ENCODE assay signal across 8 mouse cellular contexts in genomic region chr3:87173486-87174085, GRCm38 (mm10). TPM values are rescaled to one million over a fixed set of nuclear protein-coding genes. Genes with fewer than 3 reads are reported as not detected.
DNase-seq lines count a peak whose midpoint lies in the region; ATAC-seq lines count a peak whose summit lies in the region.

No protein-coding gene starts in this region.

- DNase-seq in lung, postnatal 25 days (ENCODE audit: low spot score) = no peak
- peak; percentile 54 for DNase-seq in forebrain, embryonic 11.5 days (ENCODE audit: low spot score)
- no peak for DNase-seq in layer of hippocampus, adult 8-10 months (ENCODE audit: low spot score in 2 of 2)
- DNase-seq in right cerebral cortex, postnatal 14 days = no peak
- no peak for DNase-seq in MN1 (ENCODE audit: low spot score)

- peak overlapping the region; percentile 71 for H3K4me3 ChIP-seq in lung, embryonic 16.5 days (ENCODE audit: low read length)
- peak overlapping the region; percentile 53 for H3K4me3 ChIP-seq in forebrain, embryonic 11.5 days (ENCODE audit: low read depth, low read length)
- H3K4me3 ChIP-seq in intestine, embryonic 15.5 days (replicated peaks) = peak overlapping the region; percentile 64
- peak overlapping the region; percentile 62 for H3K4me3 ChIP-seq in neural tube, embryonic 13.5 days

- H3K27me3 ChIP-seq in lung, embryonic 16.5 days (ENCODE audit: control insufficient read depth, insufficient read depth, low read depth, low read length) = no peaks in the 10 kb centered on the region
- no peaks in the 10 kb centered on the region for H3K27me3 ChIP-seq in forebrain, embryonic 11.5 days (ENCODE audit: control insufficient read depth, insufficient read depth, low read length)
- no peaks in the 10 kb centered on the region for H3K27me3 ChIP-seq in intestine, embryonic 15.5 days (replicated peaks)
- peaks cover 5% of the 10 kb centered on the region for H3K27me3 ChIP-seq in neural tube, embryonic 13.5 days

- no peak for ATAC-seq in lung, embryonic 16.5 days (ENCODE audit: low read depth)
- no peak for ATAC-seq in forebrain, embryonic 11.5 days (replicated peaks; ENCODE audit: low FRiP score)
- ATAC-seq in intestine, embryonic 15.5 days = peak; percentile 2; the same call in 1 of the 2 replicates
- peak; percentile 26; the same call in 1 of the 2 replicates for ATAC-seq in neural tube, embryonic 13.5 days (ENCODE audit: low read depth)

- H3K4me2 ChIP-seq in lung, embryonic 16.5 days (ENCODE audit: low read depth, low read length) = peak overlapping the region; percentile 93
- H3K4me2 ChIP-seq in forebrain, embryonic 11.5 days (ENCODE audit: low read depth, low read length, severe bottlenecking) = peak overlapping the region; percentile 61
- H3K4me2 ChIP-seq in intestine, embryonic 15.5 days (replicated peaks) = peak overlapping the region; percentile 80
- H3K4me2 ChIP-seq in neural tube, embryonic 13.5 days = peak overlapping the region; percentile 78

- no peaks in the 10 kb centered on the region for H3K36me3 ChIP-seq in lung, embryonic 16.5 days (ENCODE audit: control insufficient read depth, insufficient read depth, low read length)
- H3K36me3 ChIP-seq in forebrain, embryonic 11.5 days (ENCODE audit: control insufficient read depth, insufficient read depth, low read length) = no peaks in the 10 kb centered on the region
- no peaks in the 10 kb centered on the region for H3K36me3 ChIP-seq in intestine, embryonic 15.5 days
- H3K36me3 ChIP-seq in neural tube, embryonic 13.5 days = no peaks in the 10 kb centered on the region

- H3K4me1 ChIP-seq in lung, embryonic 16.5 days (replicated peaks; ENCODE audit: control insufficient read depth, insufficient read depth, low read length) = peaks cover 43% of the 10 kb centered on the region
- H3K4me1 ChIP-seq in forebrain, embryonic 11.5 days (replicated peaks; ENCODE audit: control insufficient read depth, insufficient read depth, low read length) = peaks cover 15% of the 10 kb centered on the region
- peaks cover 27% of the 10 kb centered on the region for H3K4me1 ChIP-seq in intestine, embryonic 15.5 days (replicated peaks)
- peaks cover 63% of the 10 kb centered on the region for H3K4me1 ChIP-seq in neural tube, embryonic 13.5 days (replicated peaks)

- H3K27ac ChIP-seq in lung, embryonic 16.5 days (ENCODE audit: low read length) = peak overlapping the region; percentile 91
- H3K27ac ChIP-seq in forebrain, embryonic 11.5 days (ENCODE audit: low read depth, low read length) = peak overlapping the region; percentile 72
- H3K27ac ChIP-seq in intestine, embryonic 15.5 days = peak overlapping the region; percentile 85
- peak overlapping the region; percentile 90 for H3K27ac ChIP-seq in neural tube, embryonic 13.5 days (replicated peaks)

- 1% methylated on average over 8 of the region's 8 CpGs for WGBS in lung, embryonic 16.5 days
- 0% methylated on average over 8 of the region's 8 CpGs for WGBS in forebrain, embryonic 11.5 days
- WGBS in intestine, embryonic 15.5 days = 9% methylated on average over 8 of the region's 8 CpGs
- WGBS in neural tube, embryonic 13.5 days = 2% methylated on average over 8 of the region's 8 CpGs

- peak overlapping the region; percentile 90 for H3K9ac ChIP-seq in lung, embryonic 16.5 days (ENCODE audit: low read length)
- peak overlapping the region; percentile 90 for H3K9ac ChIP-seq in forebrain, embryonic 11.5 days (ENCODE audit: low read length)
- H3K9ac ChIP-seq in intestine, embryonic 15.5 days = peak overlapping the region; percentile 73
- H3K9ac ChIP-seq in neural tube, embryonic 13.5 days = peak overlapping the region; percentile 88

- H3K9me3 ChIP-seq in lung, embryonic 16.5 days (ENCODE audit: control insufficient read depth, low read length) = no peaks in the 10 kb centered on the region
- no peaks in the 10 kb centered on the region for H3K9me3 ChIP-seq in forebrain, embryonic 11.5 days (ENCODE audit: control insufficient read depth, low read length)
- H3K9me3 ChIP-seq in intestine, embryonic 15.5 days = no peaks in the 10 kb centered on the region
- no peaks in the 10 kb centered on the region for H3K9me3 ChIP-seq in neural tube, embryonic 13.5 days

RNA-seq across cellular contexts. Expression of gene Kirrel, which starts 1.0 kb away (rescaled TPM):
- polyA plus RNA-seq in lung, embryonic 16.5 days (2015; fragmentation: Nextera tagmentation; extraction: Ambion mirVana) = 13.2 and 14.2 TPM in 2 replicates
- polyA plus RNA-seq in forebrain, embryonic 11.5 days (2014; fragmentation: Nextera tagmentation; extraction: Ambion mirVana) = 10.2 and 10.6 TPM in 2 replicates
- 11.0 and 11.8 TPM in 2 replicates for polyA plus RNA-seq in intestine, embryonic 15.5 days (2015; fragmentation: Nextera tagmentation; extraction: Ambion mirVana)
- polyA plus RNA-seq in neural tube, embryonic 13.5 days (2015; fragmentation: Nextera tagmentation; extraction: Ambion mirVana) = 9.8 and 10.4 TPM in 2 replicates
- total RNA-seq in layer of hippocampus, adult 8-10 months (2022) = 1 to 10 TPM; 3.2 to 3.9 (median 3.5) TPM

Comparison
In these comparisons a context has a peak if more than half of its experiments do, and no peak if none do; other contexts are left out.
1. ATAC-seq: peak in intestine, embryonic 15.5 days (single experiment) and neural tube, embryonic 13.5 days (single experiment); none in lung, embryonic 16.5 days (single experiment) and forebrain, embryonic 11.5 days (single experiment).
2. Peak in every context shown above with its lines, with median percentiles within 50 percentile points of each other: H3K27ac ChIP-seq, H3K4me2 ChIP-seq, H3K4me3 ChIP-seq and H3K9ac ChIP-seq.